Mouse (Mus musculus): ENCODE results near the gene Rnpepl1. TPM values are rescaled to one million over a fixed set of nuclear protein-coding genes. Genes with fewer than 3 reads are reported as not detected.

The Rnpepl1 gene
- polyA plus RNA-seq, 1 experiment from 2014 or later: 36.2 TPM

DNA sequence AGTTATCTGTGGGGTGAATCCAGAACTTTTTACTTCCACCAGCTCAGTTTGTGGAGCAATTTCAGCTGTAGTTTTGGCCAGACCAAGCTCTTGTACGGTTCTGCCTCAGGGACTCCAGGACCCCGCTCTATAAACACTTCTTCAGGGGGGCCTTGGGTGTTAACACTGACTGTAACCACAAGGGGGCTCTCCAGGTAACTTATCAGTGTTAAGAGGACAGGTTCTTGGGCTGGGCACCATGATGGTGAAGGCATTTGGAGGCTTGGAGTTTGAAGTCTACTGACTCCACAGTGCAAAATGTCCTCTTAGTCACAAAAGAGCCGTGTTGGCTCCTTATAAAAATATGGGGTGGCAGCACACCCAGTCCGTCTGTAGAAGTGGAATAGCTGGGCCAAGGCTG, 1.5 kb upstream of the Rnpepl1 start:
- Histone ChIP-seq H3K4me2 (peak overlapping the region; percentile 91), H3K36me3 (no peaks in the 10 kb centered on the region), H3K4me3 (peak overlapping the region; percentile 74; the same call in 1 of the 2 replicates), H3K4me1 (replicated peaks) (peaks cover 51% of the 10 kb centered on the region), H3K9ac (no peak overlapping the region), H3K27ac (replicated peaks) (no peak overlapping the region), H3K27me3 (no peaks in the 10 kb centered on the region), H3K9me3 (no peaks in the 10 kb centered on the region)
- no peak for ATAC-seq (ENCODE audit: low FRiP score, low read depth)
- 68% methylated on average over 4 of the region's 4 CpGs for WGBS

DNA sequence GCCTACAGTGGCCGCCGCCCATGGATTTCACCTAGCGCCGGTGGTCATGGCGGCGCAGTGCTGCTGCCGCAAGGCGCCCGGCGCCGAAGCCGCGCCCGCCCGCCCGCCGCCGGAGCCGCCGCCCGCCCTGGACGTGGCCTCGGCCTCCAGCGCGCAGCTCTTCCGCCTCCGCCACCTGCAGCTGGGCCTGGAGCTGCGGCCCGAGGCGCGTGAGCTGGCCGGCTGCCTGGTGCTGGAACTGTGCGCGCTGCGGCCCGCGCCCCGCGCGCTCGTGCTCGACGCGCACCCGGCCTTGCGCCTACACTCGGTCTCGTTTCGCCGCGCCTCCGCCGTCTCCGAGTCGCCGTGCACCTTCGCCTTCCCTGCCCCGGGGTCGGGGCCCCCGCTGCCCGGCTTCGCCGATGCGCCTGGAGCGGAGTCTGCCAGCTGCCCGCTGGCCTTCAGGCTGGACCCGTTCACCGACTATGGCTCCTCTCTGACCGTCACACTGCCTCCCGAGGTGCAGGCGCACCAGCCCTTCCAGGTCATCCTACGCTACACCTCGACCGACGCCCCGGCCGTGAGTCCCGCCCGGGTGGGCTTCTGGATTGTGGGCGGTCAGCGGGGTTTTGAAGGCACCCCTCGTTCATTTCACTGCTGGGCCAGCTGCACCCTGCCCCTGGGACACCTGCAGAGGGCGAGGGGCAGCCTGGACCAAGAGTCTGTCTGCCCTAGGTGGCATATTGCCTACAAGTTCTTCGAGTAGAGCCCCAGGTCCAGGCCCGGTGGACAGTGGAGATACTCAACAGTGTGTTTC, 540 bp downstream of the Rnpepl1 start:
- WGBS: 1% methylated on average over 70 of the region's 85 CpGs
- Histone ChIP-seq H3K27me3 (no peaks in the 10 kb centered on the region), H3K36me3 (peaks cover 14% of the 10 kb centered on the region), H3K4me1 (replicated peaks) (peaks cover 51% of the 10 kb centered on the region), H3K4me3 (peak overlapping the region; percentile 74), H3K27ac (replicated peaks) (peak overlapping the region; percentile 96), H3K9ac (peak overlapping the region; percentile 95), H3K9me3 (no peaks in the 10 kb centered on the region), H3K4me2 (peak overlapping the region; percentile 91)
- peak; percentile 28 for ATAC-seq (ENCODE audit: low FRiP score, low read depth)

DNA sequence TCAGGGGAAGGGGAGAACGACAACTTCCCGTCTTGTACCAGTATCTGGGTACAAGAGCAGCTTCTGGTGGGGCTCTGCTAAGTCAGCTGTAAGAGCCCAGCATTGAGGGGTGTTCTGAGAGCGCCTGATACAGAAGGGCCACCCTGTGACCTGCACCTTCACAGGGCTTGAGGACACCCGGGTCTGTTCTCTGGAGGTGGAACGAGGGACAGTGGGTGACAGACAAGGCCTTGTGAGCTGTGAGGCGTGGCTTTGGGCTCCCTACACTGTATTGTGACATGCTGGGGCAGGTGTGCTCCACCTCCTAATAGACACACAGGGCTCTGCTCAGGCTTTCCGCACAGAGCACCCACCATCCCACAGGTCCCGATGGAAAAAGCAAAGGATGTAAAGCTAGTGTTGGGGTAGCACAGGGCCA, 1.1 kb downstream of the Rnpepl1 start:
- no peak for ATAC-seq (ENCODE audit: low FRiP score, low read depth)
- Histone ChIP-seq H3K36me3 (peaks cover 19% of the 10 kb centered on the region), H3K4me3 (peak overlapping the region; percentile 74), H3K4me2 (peak overlapping the region; percentile 91), H3K27me3 (no peaks in the 10 kb centered on the region), H3K4me1 (replicated peaks) (peaks cover 46% of the 10 kb centered on the region), H3K27ac (replicated peaks) (peak overlapping the region; percentile 96), H3K9me3 (no peaks in the 10 kb centered on the region), H3K9ac (peak overlapping the region; percentile 95)
- WGBS: 36% methylated on average over 8 of the region's 8 CpGs

DNA sequence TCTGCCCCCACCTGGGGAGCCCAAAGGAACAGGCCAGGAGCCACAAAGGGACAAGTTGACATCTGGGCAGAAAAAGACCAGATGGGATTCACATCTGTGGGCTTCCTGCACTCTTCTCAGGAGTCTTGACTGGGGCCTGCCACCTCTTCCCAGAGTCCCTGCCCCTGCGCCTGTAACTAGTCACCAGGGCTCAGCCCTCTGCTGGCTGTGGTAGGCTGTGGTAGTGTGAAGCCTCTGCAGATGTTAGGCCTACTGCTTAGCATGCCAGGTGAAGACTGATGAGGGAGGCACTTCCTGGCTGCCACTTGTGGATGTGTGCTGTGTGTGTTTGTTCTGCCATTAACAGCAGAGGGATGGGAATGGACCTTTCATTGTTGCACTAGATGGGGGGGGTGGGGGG, 1.7 kb downstream of the Rnpepl1 start:
- Histone ChIP-seq H3K36me3 (peaks cover 25% of the 10 kb centered on the region), H3K4me1 (replicated peaks) (peaks cover 46% of the 10 kb centered on the region), H3K4me2 (peak overlapping the region; percentile 91), H3K9ac (peak overlapping the region; percentile 95), H3K27ac (replicated peaks) (no peak overlapping the region), H3K4me3 (peak overlapping the region; percentile 74), H3K27me3 (no peaks in the 10 kb centered on the region), H3K9me3 (no peaks in the 10 kb centered on the region)
- WGBS: 36% methylated on average over 1 of the region's 1 CpGs
- ATAC-seq (ENCODE audit: low FRiP score, low read depth): no peak

DNA sequence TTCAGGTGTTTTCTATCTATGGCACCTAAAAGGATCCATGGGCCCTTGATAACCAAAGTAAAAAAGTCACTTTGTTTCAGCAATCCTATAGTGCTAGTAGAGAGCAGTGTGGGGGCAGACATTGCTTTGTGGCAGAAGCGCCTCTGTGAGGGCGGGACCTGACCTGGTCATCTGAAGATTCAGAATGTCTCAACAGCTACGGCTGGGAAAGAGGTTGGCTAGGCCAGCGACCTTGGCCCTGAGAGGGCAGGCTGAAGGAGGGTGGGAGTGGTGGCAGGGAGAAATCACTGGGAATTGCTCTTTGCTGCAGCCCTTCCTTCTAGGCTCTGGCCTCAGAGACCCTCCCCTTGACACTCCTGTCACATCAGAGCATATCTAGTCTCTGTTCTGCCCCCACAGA, 3.7 kb downstream of the Rnpepl1 start:
- 83% methylated on average over 4 of the region's 4 CpGs for WGBS
- peaks cover 44% of the 10 kb centered on the region for H3K36me3 ChIP-seq
- ATAC-seq (ENCODE audit: low FRiP score, low read depth): no peak

DNA sequence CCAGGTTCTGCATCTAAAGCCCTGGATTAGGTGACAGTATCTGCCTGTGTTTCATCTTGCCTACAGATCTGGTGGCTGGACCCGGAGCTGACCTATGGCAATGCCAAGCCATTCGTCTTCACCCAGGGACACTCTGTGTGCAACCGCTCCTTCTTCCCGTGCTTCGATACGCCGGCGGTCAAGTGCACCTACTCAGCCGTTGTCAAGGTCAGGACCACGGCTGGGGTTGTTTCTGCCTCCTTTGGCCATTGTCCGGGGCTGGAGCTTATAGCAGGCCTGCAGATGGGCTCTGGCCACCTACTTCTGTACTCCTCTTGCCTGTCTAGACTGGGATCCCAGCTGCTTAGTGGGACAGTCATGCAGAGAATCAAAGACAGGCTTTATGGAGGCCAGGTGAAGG, 4.4 kb downstream of the Rnpepl1 start:
- H3K4me1 ChIP-seq (replicated peaks): peaks cover 31% of the 10 kb centered on the region
- ATAC-seq (ENCODE audit: low FRiP score, low read depth): no peak
- H3K27me3 ChIP-seq: no peaks in the 10 kb centered on the region
- H3K4me2 ChIP-seq: no peak overlapping the region
- H3K4me3 ChIP-seq: no peak overlapping the region
- no peak overlapping the region for H3K9ac ChIP-seq
- H3K27ac ChIP-seq (replicated peaks): no peak overlapping the region
- peaks cover 52% of the 10 kb centered on the region for H3K36me3 ChIP-seq
- H3K9me3 ChIP-seq: no peaks in the 10 kb centered on the region
- 95% methylated on average over 11 of the region's 11 CpGs for WGBS

More for the DNA sequence above, 3.7 kb downstream of the Rnpepl1 start:
- no peaks in the 10 kb centered on the region for H3K9me3 ChIP-seq
- H3K9ac ChIP-seq: no peak overlapping the region
- no peak overlapping the region for H3K4me3 ChIP-seq
- no peak overlapping the region for H3K27ac ChIP-seq (replicated peaks)
- no peaks in the 10 kb centered on the region for H3K27me3 ChIP-seq
- no peak overlapping the region for H3K4me2 ChIP-seq
- H3K4me1 ChIP-seq (replicated peaks): peaks cover 38% of the 10 kb centered on the region

GRCm38 (mm10) chr1:92916725-92917124, 6.1 kb downstream of the Rnpepl1 start:
- peaks cover 22% of the 10 kb centered on the region for H3K4me1 ChIP-seq (replicated peaks)
- ATAC-seq (ENCODE audit: low FRiP score, low read depth): no peak
- no peak overlapping the region for H3K4me2 ChIP-seq
- no peak overlapping the region for H3K9ac ChIP-seq
- H3K27ac ChIP-seq (replicated peaks): no peak overlapping the region
- no peaks in the 10 kb centered on the region for H3K9me3 ChIP-seq
- H3K36me3 ChIP-seq: peaks cover 59% of the 10 kb centered on the region
- no peaks in the 10 kb centered on the region for H3K27me3 ChIP-seq
- H3K4me3 ChIP-seq: no peak overlapping the region
- WGBS: 96% methylated on average over 9 of the region's 9 CpGs

DNA sequence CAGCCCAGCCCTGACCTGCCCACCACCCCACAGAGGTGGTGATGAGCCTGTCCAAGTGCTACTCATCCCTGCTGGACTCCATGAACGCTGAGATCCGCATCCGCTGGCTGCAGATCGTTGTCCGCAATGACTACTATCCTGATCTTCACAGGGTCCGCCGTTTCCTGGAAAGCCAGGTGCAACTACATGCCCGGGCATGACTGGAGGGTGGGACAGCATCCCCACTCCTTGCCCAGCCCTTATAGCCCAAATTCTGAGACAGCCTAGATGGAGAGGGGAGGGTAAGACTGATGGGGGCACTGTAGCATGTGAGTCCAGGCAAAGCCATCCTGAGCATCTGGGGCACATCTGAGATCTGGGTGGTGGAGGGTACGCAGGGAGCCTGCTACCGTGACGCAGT, 8.6 kb downstream of the Rnpepl1 start:
- Histone ChIP-seq H3K27me3 (no peaks in the 10 kb centered on the region), H3K4me2 (no peak overlapping the region), H3K36me3 (peaks cover 59% of the 10 kb centered on the region), H3K4me3 (no peak overlapping the region), H3K27ac (replicated peaks) (no peak overlapping the region), H3K9ac (no peak overlapping the region), H3K9me3 (no peaks in the 10 kb centered on the region), H3K4me1 (replicated peaks) (no peaks in the 10 kb centered on the region; the same call in 1 of the 2 replicates)
- no peak for ATAC-seq (ENCODE audit: low FRiP score, low read depth)
- 97% methylated on average over 11 of the region's 11 CpGs for WGBS

DNA sequence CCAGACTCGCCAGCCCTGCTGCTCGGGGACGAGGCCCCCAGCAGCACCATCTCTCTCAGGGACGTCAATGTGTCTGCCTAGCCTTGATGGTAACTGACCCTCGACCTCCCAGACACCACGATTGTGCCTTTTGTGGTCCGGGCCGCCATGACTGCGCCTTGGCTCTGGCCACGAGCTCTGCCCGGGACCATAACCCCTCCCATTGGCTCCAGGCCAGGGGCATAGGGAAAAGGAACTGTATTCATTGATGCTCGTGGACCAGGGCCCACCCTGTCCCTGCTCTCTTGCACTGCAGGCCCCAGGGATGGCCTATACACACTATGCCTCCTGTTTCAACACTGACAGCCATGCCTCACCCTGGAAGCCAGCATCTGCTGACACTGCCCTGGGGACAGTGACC, 9.2 kb downstream of the Rnpepl1 start:
- H3K4me1 ChIP-seq (replicated peaks): no peaks in the 10 kb centered on the region
- 80% methylated on average over 12 of the region's 12 CpGs for whole genome bisulfite sequencing
- no peak overlapping the region for H3K4me2 ChIP-seq
- no peaks in the 10 kb centered on the region for H3K27me3 ChIP-seq
- no peaks in the 10 kb centered on the region for H3K9me3 ChIP-seq
- H3K9ac ChIP-seq: no peak overlapping the region
- no peak overlapping the region for H3K27ac ChIP-seq (replicated peaks)
- H3K4me3 ChIP-seq: no peak overlapping the region
- peaks cover 56% of the 10 kb centered on the region for H3K36me3 ChIP-seq
- no peak for ATAC-seq (ENCODE audit: low FRiP score, low read depth)

DNA sequence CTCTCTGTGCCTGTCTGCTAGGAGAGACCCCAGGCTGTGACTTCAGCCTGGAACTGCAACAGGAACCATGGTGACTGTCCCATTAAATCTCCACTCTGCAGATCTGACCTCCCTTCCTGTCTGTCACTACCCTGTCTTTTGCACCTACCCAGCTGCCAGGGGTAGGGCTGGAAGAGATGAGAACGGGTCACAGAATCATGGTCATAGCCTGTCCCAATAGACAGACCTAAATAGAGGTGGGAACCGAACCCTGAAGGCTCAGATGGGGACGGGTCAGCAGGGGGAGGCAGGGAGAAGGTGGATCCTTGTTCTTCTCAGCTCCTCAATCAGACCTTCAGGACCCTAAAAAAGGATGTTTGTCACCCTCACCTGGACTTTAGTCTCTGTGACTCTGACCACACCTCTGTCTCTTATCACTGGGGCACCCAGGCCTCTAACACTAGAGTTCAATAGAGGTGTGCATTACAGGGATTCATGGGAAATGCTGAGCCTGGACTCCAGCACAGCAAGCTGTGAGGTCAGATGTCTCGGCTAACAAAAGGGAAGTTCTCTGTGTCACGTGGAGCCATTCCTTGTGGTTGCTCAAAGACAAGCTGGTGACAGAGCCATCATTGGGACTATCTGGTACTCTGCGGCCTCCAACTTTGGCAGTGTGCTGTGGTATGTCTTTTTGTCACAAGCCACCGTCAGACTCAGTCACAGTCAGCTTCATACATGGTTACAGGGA, 10.1 kb downstream of the Rnpepl1 start:
- H3K9ac ChIP-seq: no peak overlapping the region
- no peak overlapping the region for H3K27ac ChIP-seq (replicated peaks)
- H3K9me3 ChIP-seq: no peaks in the 10 kb centered on the region
- H3K4me1 ChIP-seq (replicated peaks): no peaks in the 10 kb centered on the region
- ATAC-seq (ENCODE audit: low FRiP score, low read depth): no peak
- 84% methylated on average over 7 of the region's 7 CpGs for WGBS
- no peaks in the 10 kb centered on the region for H3K27me3 ChIP-seq
- no peak overlapping the region for H3K4me2 ChIP-seq
- no peak overlapping the region for H3K4me3 ChIP-seq
- peaks cover 50% of the 10 kb centered on the region for H3K36me3 ChIP-seq

GRCm38 (mm10) chr1:92921496-92921895, 10.9 kb downstream of the Rnpepl1 start:
- H3K4me1 ChIP-seq (replicated peaks): no peaks in the 10 kb centered on the region
- peaks cover 42% of the 10 kb centered on the region for H3K36me3 ChIP-seq
- H3K27ac ChIP-seq (replicated peaks): no peak overlapping the region
- 83% methylated on average over 4 of the region's 4 CpGs for WGBS
- H3K9me3 ChIP-seq: no peaks in the 10 kb centered on the region
- no peak overlapping the region for H3K4me3 ChIP-seq
- H3K9ac ChIP-seq: no peak overlapping the region
- ATAC-seq (ENCODE audit: low FRiP score, low read depth): no peak
- H3K4me2 ChIP-seq: no peak overlapping the region
- H3K27me3 ChIP-seq: no peaks in the 10 kb centered on the region

- no peak overlapping the region for H3K9ac ChIP-seq
Measured at GRCm38 (mm10) chr1:92930171-92930706, 19.7 kb downstream of the Rnpepl1 start.

More at GRCm38 (mm10) chr1:92930171-92930706, 19.7 kb downstream of the Rnpepl1 start:
- Histone ChIP-seq H3K4me3 (no peak overlapping the region), H3K4me2 (no peak overlapping the region), H3K4me1 (replicated peaks) (peaks cover 11% of the 10 kb centered on the region), H3K36me3 (no peaks in the 10 kb centered on the region), H3K27me3 (0 out of 2 replicates have a peak, but pooled peaks cover 4% of the 10 kb centered on the region), H3K27ac (replicated peaks) (no peak overlapping the region), H3K9me3 (no peaks in the 10 kb centered on the region)
- 27% methylated on average over 1 of the region's 1 CpGs for WGBS
- no peak for ATAC-seq (ENCODE audit: low FRiP score, low read depth)
